Mouse (Mus musculus): ENCODE results near the gene Pgap1.

GRCm38 (mm10) chr1:54492435-54492841 is 65.0 kb downstream of the Pgap1 start:
- TF ChIP-seq CTCF (IDR thresholded peaks at IDR 0.05; ENCODE audit: control insufficient read depth, insufficient read depth, insufficient replicate concordance, low read depth, low read length): no peak
- TF ChIP-seq POLR2A (IDR thresholded peaks at IDR 0.05; ENCODE audit: control insufficient read depth, low read depth, low read length): no peak

Measured in testis, adult 2 months (tissue).